Mouse (Mus musculus): Measurements from ENCODE around the gene Gstm1. TPM values are rescaled to one million over a fixed set of nuclear protein-coding genes. Genes with fewer than 3 reads are reported as not detected.
"Not testable (repeated sequence)": the region's sequence is repeated elsewhere in the genome, so short reads cannot be mapped to it uniquely, and the experiment has no call there.

The Gstm1 gene
- polyA plus RNA-seq, 1 experiment from 2014 or later, result 892 TPM

- Histone ChIP-seq H3K4me3 (ENCODE audit: low read depth, low read length) (no peak overlapping the region), H3K27me3 (ENCODE audit: control insufficient read depth, insufficient read depth, low read length) (no peaks in the 10 kb centered on the region), H3K4me2 (replicated peaks; ENCODE audit: low read depth) (no peak overlapping the region), H3K4me1 (replicated peaks; ENCODE audit: control insufficient read depth, insufficient read depth) (0 out of 2 replicates have a peak, but pooled peaks cover 2% of the 10 kb centered on the region), H3K9ac (ENCODE audit: low read length) (no peak overlapping the region), H3K36me3 (ENCODE audit: control insufficient read depth, insufficient read depth, low read length) (no peaks in the 10 kb centered on the region), H3K27ac (replicated peaks) (no peak overlapping the region), H3K9me3 (ENCODE audit: control insufficient read depth, low read length) (no peaks in the 10 kb centered on the region)
- ATAC-seq (ENCODE audit: low FRiP score, low TSS enrichment), result no peak
- 91% methylated on average over 4 of the region's 4 CpGs for WGBS
- TF ChIP-seq CTCF (IDR thresholded peaks at IDR 0.05; ENCODE audit: low read depth) (no peak), EP300 (optimal IDR thresholded peaks at IDR 0.05) (no peak)
- DNase-seq (ENCODE audit: low spot score), result no peak
Observed at GRCm38 (mm10) chr3:108028641-108029365, 11.0 kb upstream of the Gstm1 start.

- Histone ChIP-seq H3K4me2 (replicated peaks; ENCODE audit: low read depth) (no peak overlapping the region), H3K27me3 (ENCODE audit: control insufficient read depth, insufficient read depth, low read length) (no peaks in the 10 kb centered on the region), H3K4me3 (ENCODE audit: low read depth, low read length) (no peak overlapping the region), H3K9me3 (ENCODE audit: control insufficient read depth, low read length) (no peaks in the 10 kb centered on the region), H3K4me1 (replicated peaks; ENCODE audit: control insufficient read depth, insufficient read depth) (no peaks in the 10 kb centered on the region), H3K9ac (ENCODE audit: low read length) (no peak overlapping the region), H3K36me3 (ENCODE audit: control insufficient read depth, insufficient read depth, low read length) (no peaks in the 10 kb centered on the region), H3K27ac (replicated peaks) (peak overlapping the region; percentile 4; the same call in 1 of the 2 replicates)
- no peak for DNase-seq (ENCODE audit: low spot score)
- WGBS, result 64% methylated on average over 1 of the region's 1 CpGs
- TF ChIP-seq EP300 (optimal IDR thresholded peaks at IDR 0.05) (no peak), CTCF (IDR thresholded peaks at IDR 0.05; ENCODE audit: low read depth) (no peak)
- no peak for ATAC-seq (ENCODE audit: low FRiP score, low TSS enrichment)
Observed at GRCm38 (mm10) chr3:108026597-108026996, 8.8 kb upstream of the Gstm1 start.

- H3K36me3 ChIP-seq (ENCODE audit: control insufficient read depth, insufficient read depth, low read length), result no peaks in the 10 kb centered on the region
- H3K4me3 ChIP-seq (ENCODE audit: low read depth, low read length), result no peak overlapping the region
- peak; percentile 69 for DNase-seq (ENCODE audit: low spot score)
- peak; percentile 70 for ATAC-seq (ENCODE audit: low FRiP score, low TSS enrichment)
- H3K27ac ChIP-seq (replicated peaks), result peak overlapping the region; percentile 4; the same call in 1 of the 2 replicates
- no peak for TF ChIP-seq EP300 (optimal IDR thresholded peaks at IDR 0.05)
- TF ChIP-seq CTCF (IDR thresholded peaks at IDR 0.05; ENCODE audit: low read depth), result no peak
- H3K9me3 ChIP-seq (ENCODE audit: control insufficient read depth, low read length), result no peaks in the 10 kb centered on the region
- no peaks in the 10 kb centered on the region for H3K27me3 ChIP-seq (ENCODE audit: control insufficient read depth, insufficient read depth, low read length)
- H3K9ac ChIP-seq (ENCODE audit: low read length), result no peak overlapping the region
- H3K4me1 ChIP-seq (replicated peaks; ENCODE audit: control insufficient read depth, insufficient read depth), result no peaks in the 10 kb centered on the region
- no peak overlapping the region for H3K4me2 ChIP-seq (replicated peaks; ENCODE audit: low read depth)
- 56% methylated on average over 5 of the region's 5 CpGs for WGBS
Observed at GRCm38 (mm10) chr3:108026049-108026448, 8.3 kb upstream of the Gstm1 start.

- Histone ChIP-seq H3K36me3 (ENCODE audit: control insufficient read depth, insufficient read depth, low read length) (no peaks in the 10 kb centered on the region), H3K9ac (ENCODE audit: low read length) (no peak overlapping the region), H3K4me1 (replicated peaks; ENCODE audit: control insufficient read depth, insufficient read depth) (no peaks in the 10 kb centered on the region), H3K27me3 (ENCODE audit: control insufficient read depth, insufficient read depth, low read length) (no peaks in the 10 kb centered on the region), H3K9me3 (ENCODE audit: control insufficient read depth, low read length) (no peaks in the 10 kb centered on the region), H3K4me2 (replicated peaks; ENCODE audit: low read depth) (no peak overlapping the region), H3K27ac (replicated peaks) (peak overlapping the region; percentile 56; the same call in 1 of the 2 replicates), H3K4me3 (ENCODE audit: low read depth, low read length) (no peak overlapping the region)
- DNase-seq (ENCODE audit: low spot score) (peak; percentile 47), ATAC-seq (ENCODE audit: low FRiP score, low TSS enrichment) (peak; percentile 46; the same call in 1 of the 2 replicates)
- WGBS, result 43% methylated on average over 4 of the region's 4 CpGs
- TF ChIP-seq EP300 (optimal IDR thresholded peaks at IDR 0.05) (no peak), CTCF (IDR thresholded peaks at IDR 0.05; ENCODE audit: low read depth) (no peak)
Observed at GRCm38 (mm10) chr3:108025318-108025717, 7.5 kb upstream of the Gstm1 start.

GRCm38 (mm10) chr3:108022650-108023049 is 4.9 kb upstream of the Gstm1 start:
- DNase-seq (ENCODE audit: low spot score), result peak; percentile 58
- H3K36me3 ChIP-seq (ENCODE audit: control insufficient read depth, insufficient read depth, low read length), result no peaks in the 10 kb centered on the region
- H3K27ac ChIP-seq (replicated peaks), result no peak overlapping the region
- no peaks in the 10 kb centered on the region for H3K9me3 ChIP-seq (ENCODE audit: control insufficient read depth, low read length)
- TF ChIP-seq EP300 (optimal IDR thresholded peaks at IDR 0.05), result no peak
- no peak for TF ChIP-seq CTCF (IDR thresholded peaks at IDR 0.05; ENCODE audit: low read depth)
- no peak overlapping the region for H3K9ac ChIP-seq (ENCODE audit: low read length)
- no peak overlapping the region for H3K4me3 ChIP-seq (ENCODE audit: low read depth, low read length)
- WGBS, result 27% methylated on average over 6 of the region's 6 CpGs
- ATAC-seq (ENCODE audit: low FRiP score, low TSS enrichment), result no peak
- no peak overlapping the region for H3K4me2 ChIP-seq (replicated peaks; ENCODE audit: low read depth)
- H3K4me1 ChIP-seq (replicated peaks; ENCODE audit: control insufficient read depth, insufficient read depth), result peaks cover 3% of the 10 kb centered on the region
- H3K27me3 ChIP-seq (ENCODE audit: control insufficient read depth, insufficient read depth, low read length), result no peaks in the 10 kb centered on the region

- DNase-seq (ENCODE audit: low spot score), result not testable (repeated sequence)
Observed at GRCm38 (mm10) chr3:108020351-108021022, 2.7 kb upstream of the Gstm1 start.

GRCm38 (mm10) chr3:108019226-108019625 is 1.5 kb upstream of the Gstm1 start:
- H3K36me3 ChIP-seq (ENCODE audit: control insufficient read depth, insufficient read depth, low read length); H3K4me1 ChIP-seq (replicated peaks; ENCODE audit: control insufficient read depth, insufficient read depth); H3K4me3 ChIP-seq (ENCODE audit: low read depth, low read length); H3K9me3 ChIP-seq (ENCODE audit: control insufficient read depth, low read length); ATAC-seq (ENCODE audit: low FRiP score, low TSS enrichment); H3K4me2 ChIP-seq (replicated peaks; ENCODE audit: low read depth); H3K9ac ChIP-seq (ENCODE audit: low read length); DNase-seq (ENCODE audit: low spot score); H3K27ac ChIP-seq (replicated peaks); H3K27me3 ChIP-seq (ENCODE audit: control insufficient read depth, insufficient read depth, low read length): not testable (repeated sequence)
- WGBS, result 78% methylated on average over 3 of the region's 3 CpGs

More at GRCm38 (mm10) chr3:108020351-108021022, 2.7 kb upstream of the Gstm1 start:
- not testable (repeated sequence) for H3K36me3 ChIP-seq (ENCODE audit: control insufficient read depth, insufficient read depth, low read length); H3K27me3 ChIP-seq (ENCODE audit: control insufficient read depth, insufficient read depth, low read length); ATAC-seq (ENCODE audit: low FRiP score, low TSS enrichment); H3K4me2 ChIP-seq (replicated peaks; ENCODE audit: low read depth); H3K27ac ChIP-seq (replicated peaks); H3K4me1 ChIP-seq (replicated peaks; ENCODE audit: control insufficient read depth, insufficient read depth); H3K9ac ChIP-seq (ENCODE audit: low read length); H3K4me3 ChIP-seq (ENCODE audit: low read depth, low read length); H3K9me3 ChIP-seq (ENCODE audit: control insufficient read depth, low read length)
- 74% methylated on average over 11 of the region's 11 CpGs for WGBS
